Mouse (Mus musculus): ENCODE results near the gene 1110032A03Rik. TPM values are rescaled to one million over a fixed set of nuclear protein-coding genes. Genes with fewer than 3 reads are reported as not detected.
A peak's percentile ranks its signal among the peaks of the same experiment; 100 is the strongest.

1110032A03Rik gene
- total RNA-seq, 2 experiments from 2014 or later: 47.5 to 69.0 TPM

- peak; percentile 90 to 92 for DNase-seq (ENCODE audit: low spot score in 2 of 2)
These were observed 36.1 kb downstream of the 1110032A03Rik start, which contains the start of gene Dixdc1 for GRCm38 (mm10) chr9:50738914-50739870. TSS of gene Dixdc1 (minus strand) at chr9:50739517.

GRCm38 (mm10) chr9:50734989-50735388, 40.3 kb downstream of the 1110032A03Rik start:
- DNase-seq (ENCODE audit: low spot score in 2 of 2): peak; percentile 45 to 46

- DNase-seq (ENCODE audit: low spot score in 2 of 2): no peak
These were observed 42.8 kb downstream of the 1110032A03Rik start for GRCm38 (mm10) chr9:50732560-50732959.

DNA sequence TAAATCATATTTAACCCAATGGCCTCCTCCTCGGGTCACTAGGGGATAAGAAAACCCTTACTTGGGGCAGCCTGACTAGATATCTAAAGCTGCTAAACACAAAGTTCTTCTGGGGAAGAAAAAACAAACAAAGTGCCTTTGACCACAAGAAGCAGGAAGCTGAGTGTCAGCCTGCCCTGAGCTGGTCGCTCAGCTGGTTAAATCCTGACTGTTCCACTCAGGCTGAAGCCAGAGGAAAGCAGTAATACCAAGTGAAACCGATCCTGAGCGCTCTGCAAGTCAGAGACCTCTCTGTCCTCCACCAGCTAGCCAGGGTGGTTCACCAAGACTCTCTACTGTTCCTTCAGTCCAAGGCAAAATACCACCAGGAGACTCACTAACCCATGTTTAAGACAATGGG, 45.7 kb downstream of the 1110032A03Rik start:
- DNase-seq (ENCODE audit: low spot score in 2 of 2): no peak

- DNase-seq (ENCODE audit: low spot score in 2 of 2): peak; percentile 51 to 54
These were observed 47.2 kb downstream of the 1110032A03Rik start for GRCm38 (mm10) chr9:50727925-50728651.

DNA sequence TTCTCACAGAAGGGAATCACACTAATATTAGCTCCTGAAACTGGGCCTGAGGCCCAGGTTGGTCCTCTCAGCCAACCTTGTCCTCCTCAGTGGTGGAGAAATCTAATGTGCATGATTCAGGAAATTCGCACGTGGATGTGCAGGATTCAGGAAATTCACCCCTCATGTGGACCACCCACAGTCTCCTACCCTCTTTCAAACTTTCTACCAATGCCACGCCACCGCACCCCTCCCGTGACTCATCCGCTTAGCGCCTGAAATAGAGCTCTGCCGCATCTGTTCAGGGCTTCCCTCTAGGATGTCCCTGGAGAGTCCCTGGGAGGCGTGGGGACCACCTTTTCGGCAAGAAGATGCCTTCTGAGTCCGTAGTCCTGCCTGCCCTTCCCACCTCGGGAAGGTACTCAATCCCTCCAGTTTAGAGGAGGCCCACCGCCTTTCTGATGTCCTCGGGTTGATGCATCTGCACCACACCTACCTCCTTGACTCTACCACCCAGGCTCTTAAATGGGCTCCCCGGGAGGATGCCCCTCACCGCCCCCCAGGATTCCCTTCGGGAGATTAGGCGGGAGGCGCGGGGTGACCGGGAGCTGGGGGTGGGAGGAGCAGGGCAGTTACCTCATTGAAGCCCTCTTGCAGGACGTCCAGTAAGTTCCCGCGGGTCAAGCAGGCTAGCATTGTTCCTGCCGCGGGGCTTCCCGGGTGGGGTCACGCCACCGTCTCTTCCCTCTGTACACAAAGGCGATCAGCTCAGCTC, 48.0 kb downstream of the 1110032A03Rik start:
- no peak for DNase-seq (ENCODE audit: low spot score in 2 of 2)

GRCm38 (mm10) chr9:50725921-50726590, 49.3 kb downstream of the 1110032A03Rik start:
- DNase-seq (ENCODE audit: low spot score in 2 of 2): no peak

DNA sequence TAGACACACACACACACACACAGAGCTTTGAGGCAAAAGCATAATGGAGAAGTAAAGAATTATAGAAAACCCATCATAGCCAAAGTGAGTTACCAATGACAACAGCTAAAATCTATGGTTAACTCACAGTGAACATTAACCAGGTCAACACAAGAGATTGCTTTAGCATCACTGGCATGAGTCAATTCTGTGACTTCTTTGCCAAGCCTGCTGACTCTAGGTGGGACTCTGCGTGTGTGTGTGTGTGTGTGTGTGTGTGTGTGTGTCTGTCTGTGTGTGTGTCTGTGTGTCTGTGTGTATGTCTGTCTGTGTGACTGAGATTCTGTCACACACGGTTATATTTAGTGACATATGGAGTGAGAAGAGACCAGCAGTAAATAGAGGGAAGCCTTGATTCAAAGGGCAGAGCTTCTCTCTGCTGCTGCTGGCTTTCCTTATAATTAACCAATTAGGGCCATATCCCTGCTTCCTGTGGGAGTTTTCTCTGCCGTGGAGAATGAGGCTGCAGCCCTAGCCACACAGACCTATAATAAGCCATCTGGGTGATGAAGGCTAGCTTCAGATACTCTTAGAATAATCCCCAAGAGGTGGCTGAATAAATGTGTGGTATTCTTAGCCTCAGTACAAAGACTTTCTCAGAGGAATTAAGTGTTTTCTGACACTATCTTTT, 50.5 kb downstream of the 1110032A03Rik start:
- no peak for DNase-seq (ENCODE audit: low spot score in 2 of 2)

DNA sequence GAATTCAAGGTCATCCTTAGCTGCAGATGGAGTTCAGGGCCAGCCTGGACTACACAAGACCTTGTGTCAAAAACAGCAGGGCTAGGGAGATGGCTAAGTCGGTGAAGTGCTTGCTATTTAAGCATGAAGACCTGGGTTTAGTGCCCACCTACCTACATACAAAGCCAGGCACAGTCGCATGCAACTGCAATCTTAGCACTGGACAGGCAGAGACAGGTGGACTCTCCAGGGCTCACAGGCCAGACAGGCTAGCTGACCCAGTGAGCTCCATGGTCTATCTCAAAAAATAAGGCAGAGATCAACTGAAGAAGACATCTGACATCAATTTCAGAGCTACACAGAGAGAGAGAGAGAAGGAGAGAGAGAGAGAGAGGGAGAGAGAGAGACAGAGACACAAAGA, 51.2 kb downstream of the 1110032A03Rik start:
- DNase-seq (ENCODE audit: low spot score in 2 of 2): no peak

GRCm38 (mm10) chr9:50723406-50723805, 51.9 kb downstream of the 1110032A03Rik start:
- peak; percentile 63 to 65 for DNase-seq (ENCODE audit: low spot score in 2 of 2)

- no peak for DNase-seq (ENCODE audit: low spot score in 2 of 2)
These were observed 52.8 kb downstream of the 1110032A03Rik start for GRCm38 (mm10) chr9:50722451-50722911.

GRCm38 (mm10) chr9:50721061-50721460, 54.3 kb downstream of the 1110032A03Rik start:
- DNase-seq (ENCODE audit: low spot score in 2 of 2): no peak

GRCm38 (mm10) chr9:50718878-50719277, 56.4 kb downstream of the 1110032A03Rik start:
- no peak for DNase-seq (ENCODE audit: low spot score in 2 of 2)

- DNase-seq (ENCODE audit: low spot score in 2 of 2): no peak
These were observed 61.1 kb downstream of the 1110032A03Rik start for GRCm38 (mm10) chr9:50714188-50714587.

Other genes with a start within 250 kb of the 1110032A03Rik start
- gene Pts, start 246.8 kb downstream of the 1110032A03Rik start, total RNA-seq (2021): 10 to 100 TPM; 76.0 to 77.4 TPM
- 1 to 10 TPM; 3.9 to 6.5 TPM for gene Il18, start 220.7 kb downstream of the 1110032A03Rik start, total RNA-seq (2021)
- gene Bco2, start 220.3 kb downstream of the 1110032A03Rik start, total RNA-seq (2021): 1 to 10 TPM; 4.6 to 4.7 TPM
- gene Tex12, start 214.2 kb downstream of the 1110032A03Rik start, total RNA-seq (2021): not detected
- gene Sdhd, start 171.7 kb downstream of the 1110032A03Rik start, total RNA-seq (2021): 100 to 1,000 TPM; 260 to 414 TPM
- gene Timm8b, start 171.6 kb downstream of the 1110032A03Rik start, total RNA-seq (2021): 100 to 1,000 TPM; 210 to 223 TPM
- gene Pih1d2, start 158.2 kb downstream of the 1110032A03Rik start, total RNA-seq (2021): 1 to 10 TPM; 1.2 to 2.1 TPM
- 10 to 100 TPM; 24.5 to 25.6 TPM for gene Nkapd1, start 158.1 kb downstream of the 1110032A03Rik start, total RNA-seq (2021)
- 100 to 1,000 TPM; 164 to 320 TPM for gene Dlat, start 115.7 kb downstream of the 1110032A03Rik start, total RNA-seq (2021)
- gene Dixdc1, start 36.0 kb downstream of the 1110032A03Rik start, total RNA-seq (2021): 1 to 10 TPM; 5.4 to 7.7 TPM
- gene 2310030G06Rik, start 29.0 kb downstream of the 1110032A03Rik start, total RNA-seq (2021): 1 to 10 TPM; 5.1 to 5.4 TPM
- gene Cryab, start 24.2 kb downstream of the 1110032A03Rik start, total RNA-seq (2021): 10 to 100 TPM; 26.1 to 89.2 TPM
- gene Hspb2, start 23.2 kb downstream of the 1110032A03Rik start, total RNA-seq (2021): 1 to 10 TPM; 1.7 to 3.4 TPM
- gene Fdxacb1, start 7.3 kb downstream of the 1110032A03Rik start, total RNA-seq (2021): 1 to 10 TPM; 4.5 to 5.6 TPM
- 10 to 100 TPM; 22.2 to 30.1 TPM for gene Alg9, start 501 bp downstream of the 1110032A03Rik start, total RNA-seq (2021)
- gene Ppp2r1b, start 69.8 kb upstream of the 1110032A03Rik start, total RNA-seq (2021): 10 to 100 TPM; 44.3 to 64.2 TPM
- 100 to 1,000 TPM; 120 to 197 TPM for gene Sik2, start 233.6 kb upstream of the 1110032A03Rik start, total RNA-seq (2021)

Measured in adrenal gland, adult 18-20 months (tissue).